Mouse (Mus musculus) CH12.LX (cell line): Measurements from ENCODE around the gene Slc9a2. TPM values are rescaled to one million over a fixed set of nuclear protein-coding genes. Genes with fewer than 3 reads are reported as not detected.

Experiments
- DNase-seq: peaks from one replicate; pipeline ENCODE4 v3.0.0-alpha.2; 2013; ENCODE audit errors: extremely low read depth
- H3K27ac ChIP-seq: 2 replicates; pipeline ENCODE4 v1.5.1; 2012; ENCODE audit warnings: low read depth, mild to moderate bottlenecking, control low read depth, moderate library complexity; ENCODE audit not compliant: insufficient read depth
- H3K27me3 ChIP-seq: replicated peaks from 2 replicates; pipeline ENCODE3; 2012; ENCODE audit warnings: inconsistent platforms
- H3K36me3 ChIP-seq, 2 experiments: replicated peaks in 1 of 2; 2 replicates each; pipeline versions ENCODE3 to v1.6.1; 2012; ENCODE audit warnings: inconsistent platforms in 1 of 2, low read length in 1 of 2, mild to moderate bottlenecking in 1 of 2, mixed read lengths in 1 of 2, moderate library complexity in 1 of 2; ENCODE audit not compliant: control insufficient read depth in 1 of 2, insufficient read depth in 1 of 2
- H3K4me1 ChIP-seq, 2 experiments: 2 replicates each; pipeline ENCODE4 v1.6.1; 2012; ENCODE audit warnings: inconsistent platforms in 1 of 2, moderate library complexity in 1 of 2; ENCODE audit not compliant: insufficient read depth in 2 of 2, control insufficient read depth in 1 of 2
- H3K4me2 ChIP-seq: 2 replicates; pipeline ENCODE4 v1.6.1; 2012; ENCODE audit warnings: low read depth, mild to moderate bottlenecking, control low read depth; ENCODE audit not compliant: poor library complexity, insufficient read depth, severe bottlenecking
- H3K4me3 ChIP-seq, 3 experiments: fragments of 150-350 bp in 1 of 3; sonication (generic) in 1 of 3; replicated peaks in 1 of 3; 2 replicates each; pipeline versions ENCODE3 to v1.5.1; 2011 to 2012; ENCODE audit warnings: low read depth in 2 of 3, low read length in 2 of 3, mild to moderate bottlenecking in 2 of 3, moderate library complexity in 2 of 3, control low read depth in 1 of 3, improper control_type of control experiment in 1 of 3, inconsistent platforms in 1 of 3, mixed read lengths in 1 of 3; ENCODE audit not compliant: poor library complexity in 1 of 3
- H3K79me2 ChIP-seq: replicated peaks from 2 replicates; pipeline ENCODE4 v1.6.1; 2012; ENCODE audit warnings: mild to moderate bottlenecking, moderate library complexity; ENCODE audit not compliant: control insufficient read depth, poor library complexity, insufficient read depth, severe bottlenecking; ENCODE audit errors: extremely low read depth
- H3K9ac ChIP-seq: 2 replicates; pipeline ENCODE4 v1.6.1; 2012; ENCODE audit warnings: low read depth, mild to moderate bottlenecking, control low read depth, moderate library complexity; ENCODE audit not compliant: insufficient read depth
- H3K9me3 ChIP-seq: replicated peaks from 2 replicates; pipeline ENCODE3; 2012; ENCODE audit warnings: low read length, inconsistent platforms, mixed read lengths
- BHLHE40 ChIP-seq: IDR thresholded peaks from 2 replicates; pipeline ENCODE4 v1.6.1; 2011; ENCODE audit warnings: mild to moderate bottlenecking, low read depth, low read length, improper control_type of control experiment
- CTCF ChIP-seq, 2 experiments: IDR thresholded peaks in 1 of 2; conservative IDR thresholded peaks in 1 of 2; 2 replicates each; pipeline ENCODE4 v1.5.1; 2011 to 2012; ENCODE audit warnings: low read depth in 2 of 2, low read length in 2 of 2, improper control_type of control experiment in 1 of 2, inconsistent platforms in 1 of 2, mild to moderate bottlenecking in 1 of 2, moderate library complexity in 1 of 2
- E2F4 ChIP-seq: IDR thresholded peaks from 2 replicates; pipeline ENCODE4 v1.6.1; 2011; ENCODE audit warnings: low read depth, low read length, improper control_type of control experiment; ENCODE audit not compliant: insufficient replicate concordance
- ELF1 ChIP-seq: IDR thresholded peaks from 2 replicates; pipeline ENCODE4 v1.6.1; 2014; ENCODE audit warnings: low read depth, mild to moderate bottlenecking, inconsistent platforms, low read length, improper control_type of control experiment
- EP300 ChIP-seq: IDR thresholded peaks from 2 replicates; pipeline ENCODE4 v1.6.1; 2011; ENCODE audit warnings: low read length, improper control_type of control experiment
- GABPA ChIP-seq: IDR thresholded peaks from 2 replicates; pipeline ENCODE4 v1.6.1; 2012; ENCODE audit warnings: low read depth, low read length, improper control_type of control experiment, inconsistent platforms; ENCODE audit not compliant: insufficient replicate concordance
- HCFC1 ChIP-seq: IDR thresholded peaks from 2 replicates; pipeline ENCODE4 v1.6.1; 2012; ENCODE audit warnings: low read depth, mild to moderate bottlenecking, inconsistent platforms, low read length, improper control_type of control experiment
- JUN ChIP-seq: IDR thresholded peaks from 2 replicates; pipeline ENCODE4 v1.6.1; 2011; ENCODE audit warnings: low read depth, mild to moderate bottlenecking, low read length, improper control_type of control experiment, moderate library complexity; ENCODE audit not compliant: insufficient read depth
- JUND ChIP-seq: conservative IDR thresholded peaks from 2 replicates; pipeline ENCODE4 v1.6.1; 2011; ENCODE audit warnings: low read depth, low read length, improper control_type of control experiment
- MAFK ChIP-seq: IDR thresholded peaks from 2 replicates; pipeline ENCODE4 v1.6.1; 2011; ENCODE audit warnings: low read length, improper control_type of control experiment; ENCODE audit not compliant: insufficient replicate concordance
- MAX ChIP-seq: IDR thresholded peaks from 2 replicates; pipeline ENCODE4 v1.6.1; 2011; ENCODE audit warnings: low read length, improper control_type of control experiment
- MAZ ChIP-seq: IDR thresholded peaks from 2 replicates; pipeline ENCODE4 v1.6.1; 2012; ENCODE audit warnings: low read depth, mild to moderate bottlenecking, inconsistent platforms, low read length, improper control_type of control experiment, moderate library complexity
- MEF2A ChIP-seq: IDR thresholded peaks from 2 replicates; pipeline ENCODE4 v1.6.1; 2014; ENCODE audit warnings: low read depth, mild to moderate bottlenecking, inconsistent platforms, low read length, improper control_type of control experiment, borderline replicate concordance
- MYC ChIP-seq: IDR thresholded peaks from 2 replicates; pipeline ENCODE4 v1.6.1; 2011; ENCODE audit warnings: low read depth, mild to moderate bottlenecking, improper control_type of control experiment, low read length
- PAX5 ChIP-seq: IDR thresholded peaks from 2 replicates; pipeline ENCODE4 v1.6.1; 2012; ENCODE audit warnings: low read length, inconsistent platforms, mixed read lengths
- POLR2AphosphoS2 ChIP-seq: IDR thresholded peaks from 2 replicates; pipeline ENCODE4 v1.6.1; 2011; ENCODE audit warnings: low read depth, low read length, improper control_type of control experiment
- RCOR1 ChIP-seq: conservative IDR thresholded peaks from 2 replicates; pipeline ENCODE4 v1.6.1; 2012; ENCODE audit warnings: low read depth, mild to moderate bottlenecking, inconsistent platforms, low read length, improper control_type of control experiment
- SMC3 ChIP-seq: IDR thresholded peaks from 2 replicates; pipeline ENCODE4 v1.6.1; 2011; ENCODE audit warnings: low read depth, low read length, improper control_type of control experiment
- TBP ChIP-seq: conservative IDR thresholded peaks from 2 replicates; pipeline ENCODE4 v1.6.1; 2011; ENCODE audit warnings: low read depth, low read length, improper control_type of control experiment
- TCF12 ChIP-seq: IDR thresholded peaks from 2 replicates; pipeline ENCODE4 v1.6.1; 2014; ENCODE audit warnings: low read depth, mild to moderate bottlenecking, inconsistent platforms, low read length, improper control_type of control experiment
- UBTF ChIP-seq: IDR thresholded peaks from 2 replicates; pipeline ENCODE4 v1.6.1; 2012; ENCODE audit warnings: low read depth, mild to moderate bottlenecking, inconsistent platforms, low read length, improper control_type of control experiment, moderate library complexity
- USF2 ChIP-seq: conservative IDR thresholded peaks from 2 replicates; pipeline ENCODE4 v1.6.1; 2011; ENCODE audit warnings: low read depth, low read length, improper control_type of control experiment
- ZC3H11A ChIP-seq: IDR thresholded peaks from 2 replicates; pipeline ENCODE4 v1.6.1; 2012; ENCODE audit warnings: low read depth, mild to moderate bottlenecking, inconsistent platforms, low read length, improper control_type of control experiment
- ZMIZ1 ChIP-seq: IDR thresholded peaks from 2 replicates; pipeline ENCODE4 v1.6.1; 2012; ENCODE audit warnings: low read depth, mild to moderate bottlenecking, inconsistent platforms, low read length, improper control_type of control experiment
- ZNF384 ChIP-seq: IDR thresholded peaks from 2 replicates; pipeline ENCODE4 v1.6.1; 2012; ENCODE audit warnings: low read depth, low read length, improper control_type of control experiment, inconsistent platforms
- dilution Hi-C: fragments of 300-500 bp; cut with MboI; formaldehyde crosslinking; loops from 2 replicates; pipeline ENCODE4 v1.14.3; 2020; ENCODE audit warnings: low sequenced_read_pairs; ENCODE audit not compliant: extremely low pct_unique_long_range_greater_than_20kb, extremely low pct_ligation_motif_present
- in situ Hi-C: fragments of 300-500 bp; cut with MboI; formaldehyde crosslinking; loops from 3 replicates; pipeline ENCODE4 v1.14.3; 2019; ENCODE audit warnings: low sequenced_read_pairs, low pct_ligation_motif_present, low pct_unique_long_range_greater_than_20kb, mixed read lengths
- polyA plus RNA-seq: library from polyadenylated mRNA; unstranded; fragments of >175 nt; gene quantifications from 2 replicates; pipeline ENCODE4 v1.2.1, GENCODE M21; 2012; ENCODE audit warnings: low read depth; ENCODE audit not compliant: insufficient read length
- total RNA-seq, 2 experiments: library from RNA; depleted of rRNA; stranded (reverse); fragments of 300-350 nt in 1 of 2; fragments of >200 nt in 1 of 2; gene quantifications; 2 replicates each; pipeline ENCODE4 v1.2.3; 2012 to 2014

Slc9a2 gene
- total and polyA plus RNA-seq, 3 experiments = not detected

GRCm38 (mm10) chr1:40776763-40777162 is 96.4 kb downstream of the Slc9a2 start:
- Histone ChIP-seq H3K4me1 (no peaks in the 10 kb centered on the region), H3K36me3 (no peaks in the 10 kb centered on the region), H3K9ac (no peak overlapping the region), H3K4me2 (no peak overlapping the region), H3K27ac (no peak overlapping the region), H3K27me3 (no peaks in the 10 kb centered on the region), H3K9me3 (peaks cover 71% of the 10 kb centered on the region), H3K79me2 (no peaks in the 10 kb centered on the region), H3K4me3 (no peak overlapping the region)
- in situ Hi-C loops (no loop called here), dilution Hi-C loops (no loop called here)
- DNase-seq = no peak
- TF ChIP-seq MYC = no peak
- no peak for TF ChIP-seq TBP
- no peak for TF ChIP-seq CTCF (conservative IDR thresholded peaks at IDR 0.05 in 1 of 2, IDR thresholded peaks at IDR 0.05 in 1 of 2; ENCODE audit: low read depth in 2 of 2, low read length in 2 of 2)
- no peak for TF ChIP-seq JUN
- no peak for TF ChIP-seq MAX
- no peak for TF ChIP-seq ZMIZ1
- no peak for TF ChIP-seq GABPA
- no peak for TF ChIP-seq ZC3H11A
- no peak for TF ChIP-seq MAZ
- no peak for TF ChIP-seq JUND
- TF ChIP-seq UBTF = no peak
- no peak for TF ChIP-seq MAFK
- no peak for TF ChIP-seq ZNF384
- no peak for TF ChIP-seq USF2
- TF ChIP-seq TCF12 = no peak
- TF ChIP-seq SMC3 = no peak

GRCm38 (mm10) chr1:40783450-40783849 is 103.1 kb downstream of the Slc9a2 start:
- Histone ChIP-seq H3K4me1 (no peaks in the 10 kb centered on the region), H3K27ac (no peak overlapping the region), H3K4me2 (no peak overlapping the region), H3K79me2 (no peaks in the 10 kb centered on the region), H3K4me3 (no peak overlapping the region), H3K36me3 (no peaks in the 10 kb centered on the region), H3K9ac (no peak overlapping the region), H3K27me3 (no peaks in the 10 kb centered on the region), H3K9me3 (peaks cover 82% of the 10 kb centered on the region)
- TF ChIP-seq SMC3 = no peak
- TF ChIP-seq ZNF384 = no peak
- TF ChIP-seq POLR2AphosphoS2 = no peak
- TF ChIP-seq PAX5 = no peak
- TF ChIP-seq MEF2A = no peak
- no peak for TF ChIP-seq ELF1
- TF ChIP-seq RCOR1 = no peak
- TF ChIP-seq EP300 = no peak
- no peak for TF ChIP-seq BHLHE40
- TF ChIP-seq MAX = no peak
- no peak for TF ChIP-seq HCFC1
- TF ChIP-seq E2F4 = no peak
- no peak for TF ChIP-seq MAFK
- TF ChIP-seq MAZ = no peak
- in situ Hi-C loops = no loop called here
- dilution Hi-C loops = no loop called here
- no peak for DNase-seq
